Mouse (Mus musculus) macrophage (primary cell): ENCODE data around the gene Glb1l. TPM values are rescaled to one million over a fixed set of nuclear protein-coding genes. Genes with fewer than 3 reads are reported as not detected.

Source experiments
- H3K27ac ChIP-seq: fragments of 350-480 bp; formaldehyde crosslinking; 2 replicates; pipeline ENCODE4 v1.9.0; 2021
- H3K36me3 ChIP-seq: fragments of 350-480 bp; formaldehyde crosslinking; 2 replicates; pipeline ENCODE4 v1.9.0; 2021; ENCODE audit errors: inconsistent target
- H3K4me3 ChIP-seq: fragments of 350-480 bp; formaldehyde crosslinking; 2 replicates; pipeline ENCODE4 v1.9.0; 2021; ENCODE audit errors: inconsistent target
- H3K79me2 ChIP-seq: fragments of 350-480 bp; formaldehyde crosslinking; 2 replicates; pipeline ENCODE4 v1.9.0; 2021; ENCODE audit errors: inconsistent target
- WGBS: methylation state at CpG from one replicate; pipeline ENCODE4 v1.1.7; 2026; ENCODE audit warnings: inconsistent platforms; ENCODE audit not compliant: missing documents; 5-methylcytosine and 5-hydroxymethylcytosine counted together
- polyA plus RNA-seq: library from polyadenylated mRNA; stranded (reverse); fragments of 250-400 nt; gene quantifications from 3 replicates; pipeline ENCODE4 v1.2.4, GENCODE M21; 2018; ENCODE audit warnings: inconsistent platforms

Gene Glb1l
- polyA plus RNA-seq, 1 experiment from 2014 or later: 13.2 TPM

DNA sequence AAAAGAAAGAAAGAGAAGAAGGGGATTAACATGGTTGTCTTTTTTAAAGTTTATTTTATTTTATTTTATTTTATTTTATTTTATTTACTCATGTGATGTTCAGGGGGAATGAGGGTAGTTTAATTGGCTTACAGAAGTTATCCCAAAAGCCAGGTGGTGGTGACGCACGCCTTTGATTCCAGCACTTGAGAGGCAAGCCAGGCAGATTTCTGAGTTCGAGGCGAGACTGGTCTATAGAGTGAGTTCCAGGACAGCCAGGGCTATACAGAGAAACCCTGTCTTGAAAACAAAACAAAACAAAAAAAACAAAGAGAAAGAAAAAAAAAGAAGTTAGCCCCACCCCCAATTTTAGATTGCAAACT lies 50.4 kb downstream of the Glb1l start:
- Histone ChIP-seq H3K79me2 (no peaks in the 10 kb centered on the region), H3K27ac (no peak overlapping the region)
- WGBS: 100% methylated on average over 4 of the region's 4 CpGs

DNA sequence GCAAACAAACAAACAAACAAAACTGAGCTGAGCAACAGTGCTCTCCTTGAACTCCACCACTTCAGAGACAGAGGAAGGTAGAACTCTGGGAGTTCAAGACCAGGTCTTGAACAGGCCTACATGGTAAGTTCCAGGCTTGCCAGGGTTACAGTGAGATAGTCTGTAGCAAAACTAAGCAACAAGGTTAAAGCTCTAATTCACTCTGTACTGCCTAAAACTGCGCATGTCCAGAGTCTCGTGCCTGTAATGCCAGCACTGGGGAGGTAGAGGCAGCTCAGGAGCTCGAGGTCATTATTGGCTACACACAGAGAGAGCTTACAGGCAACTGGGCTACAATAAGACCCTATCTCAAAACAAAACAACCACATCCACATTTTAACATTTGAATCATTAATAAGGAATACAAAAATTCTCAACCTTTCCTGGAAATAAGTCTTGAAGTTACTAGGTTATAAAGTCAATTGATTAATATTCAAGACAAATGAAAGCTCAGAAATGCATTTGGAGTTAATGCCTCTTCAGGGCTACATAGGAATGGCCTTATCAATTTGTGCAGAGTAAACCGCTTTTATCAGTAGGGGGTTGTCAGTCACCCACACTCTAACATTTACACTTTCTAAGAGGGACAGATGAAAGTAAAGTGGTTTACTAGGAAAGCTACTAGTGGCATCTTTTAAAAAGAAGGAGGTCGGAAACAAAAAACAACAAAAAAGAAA lies 50.9 kb downstream of the Glb1l start:
- Histone ChIP-seq H3K79me2 (no peaks in the 10 kb centered on the region), H3K36me3 (no peaks in the 10 kb centered on the region), H3K4me3 (no peak overlapping the region), H3K27ac (no peak overlapping the region)
- WGBS: 97% methylated on average over 5 of the region's 5 CpGs

More for the DNA sequence above, 50.4 kb downstream of the Glb1l start:
- no peaks in the 10 kb centered on the region for H3K36me3 ChIP-seq
- H3K4me3 ChIP-seq: no peak overlapping the region

DNA sequence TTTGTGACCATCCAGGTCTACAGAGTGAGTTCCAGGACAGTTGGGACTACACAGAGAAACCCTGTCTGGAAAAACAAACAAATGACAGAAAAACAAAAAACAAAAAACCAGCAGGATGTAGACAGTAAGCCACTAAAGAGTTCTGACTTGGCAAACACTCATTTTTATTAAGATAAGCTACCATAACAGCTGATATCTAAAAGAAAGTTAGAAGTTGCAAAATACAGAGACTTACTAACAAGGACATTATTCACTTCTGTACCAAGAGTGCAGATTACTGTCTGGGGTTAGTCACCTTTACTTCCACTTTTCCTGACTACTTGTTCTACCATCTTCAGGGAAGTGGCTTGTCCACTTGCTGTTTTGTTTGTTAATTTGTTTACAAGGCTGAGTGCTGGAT lies 51.6 kb downstream of the Glb1l start:
- no peaks in the 10 kb centered on the region for H3K36me3 ChIP-seq
- no peak overlapping the region for H3K4me3 ChIP-seq
- H3K79me2 ChIP-seq: no peaks in the 10 kb centered on the region
- H3K27ac ChIP-seq: no peak overlapping the region

DNA sequence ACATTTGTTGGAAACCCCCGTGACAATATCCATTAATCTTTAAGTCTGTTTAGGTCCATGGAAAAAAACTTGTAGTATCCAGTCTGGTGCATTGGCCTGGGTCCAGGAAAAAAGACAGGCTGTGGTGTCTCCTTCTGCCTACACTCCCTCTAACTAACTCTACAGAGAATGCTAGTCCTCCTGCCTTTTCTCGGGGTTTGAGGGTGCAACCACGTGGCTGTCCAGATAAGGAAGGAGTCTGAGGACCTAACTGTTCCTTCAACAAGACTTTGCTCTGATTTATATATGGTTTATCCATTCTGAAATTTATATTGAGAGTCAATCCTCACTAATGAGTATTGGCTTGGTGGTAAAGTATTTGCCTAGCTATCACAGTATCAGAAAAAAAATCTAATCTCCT lies 54.8 kb downstream of the Glb1l start:
- H3K36me3 ChIP-seq: no peaks in the 10 kb centered on the region
- H3K4me3 ChIP-seq: no peak overlapping the region
- 62% methylated on average over 3 of the region's 3 CpGs for WGBS
- H3K79me2 ChIP-seq: no peaks in the 10 kb centered on the region
- no peak overlapping the region for H3K27ac ChIP-seq

DNA sequence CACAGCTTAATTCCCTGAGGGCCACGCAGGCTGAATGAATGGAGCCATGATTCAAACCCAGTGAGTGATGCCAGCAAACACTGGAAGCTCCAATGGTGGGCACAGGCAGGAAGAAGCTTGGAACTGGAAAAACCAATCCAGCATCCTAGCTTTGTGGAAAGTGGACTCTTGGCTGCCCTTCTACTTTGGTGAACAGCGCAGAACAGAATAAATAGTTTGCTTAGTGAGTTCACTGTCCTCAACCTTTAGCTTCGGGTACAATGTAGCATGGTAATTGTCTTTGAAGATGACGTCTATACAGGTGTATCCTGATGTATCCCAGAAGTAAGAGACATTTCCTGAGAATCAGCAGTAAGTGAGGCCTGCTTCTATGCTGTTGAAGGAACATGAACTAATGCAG lies 61.9 kb downstream of the Glb1l start:
- Histone ChIP-seq H3K27ac (no peak overlapping the region), H3K79me2 (peaks cover 13% of the 10 kb centered on the region), H3K4me3 (no peak overlapping the region), H3K36me3 (peaks cover 45% of the 10 kb centered on the region)
- WGBS: 96% methylated on average over 4 of the region's 4 CpGs

Other genes with a start within 250 kb of the Glb1l start
- gene Nhej1, start 85.6 kb downstream of the Glb1l start, polyA plus RNA-seq: 2.1 to 3.5 TPM (median 2.5 TPM) in 3 replicates
- gene Slc23a3, start 76.9 kb downstream of the Glb1l start, polyA plus RNA-seq: not detected in 3 replicates
- gene Cnppd1, start 68.1 kb downstream of the Glb1l start, polyA plus RNA-seq: 52.3 to 87.8 TPM (median 60.4 TPM) in 3 replicates
- 56.8 to 88.1 TPM (median 67.2 TPM) in 3 replicates for gene Retreg2, start 68.0 kb downstream of the Glb1l start, polyA plus RNA-seq
- gene Zfand2b, start 42.2 kb downstream of the Glb1l start, polyA plus RNA-seq: 16.6 to 24.7 TPM (median 21.2 TPM) in 3 replicates
- 5.1 to 12.7 TPM (median 6.4 TPM) in 3 replicates for gene Abcb6, start 30.4 kb downstream of the Glb1l start, polyA plus RNA-seq
- gene Ankzf1, start 18.7 kb downstream of the Glb1l start, polyA plus RNA-seq: 7.3 to 11.6 TPM (median 9.2 TPM) in 3 replicates
- 9.0 to 21.6 TPM (median 10.2 TPM) in 3 replicates for gene Atg9a, start 18.6 kb downstream of the Glb1l start, polyA plus RNA-seq
- gene Stk16, start within 50 bp of the Glb1l start, polyA plus RNA-seq: 31.1 to 48.8 TPM (median 46.3 TPM) in 3 replicates
- gene Tuba4a, start 9.1 kb upstream of the Glb1l start, polyA plus RNA-seq: 23.4 to 32.3 TPM (median 23.9 TPM) in 3 replicates
- gene A630095N17Rik, start 21.3 kb upstream of the Glb1l start, polyA plus RNA-seq: not detected in 3 replicates
- gene Dnajb2, start 25.6 kb upstream of the Glb1l start, polyA plus RNA-seq: 9.7 to 10.3 TPM (median 10.1 TPM) in 3 replicates
- gene Ptprn, start 53.7 kb upstream of the Glb1l start, polyA plus RNA-seq: 0.04 to 0.26 TPM in 2 of 3 replicates, not detected in the other
- gene Resp18, start 67.6 kb upstream of the Glb1l start, polyA plus RNA-seq: not detected in 3 replicates
- gene Dnpep, start 107.2 kb upstream of the Glb1l start, polyA plus RNA-seq: 28.9 to 35.0 TPM (median 29.8 TPM) in 3 replicates
- gene Des, start 149.5 kb upstream of the Glb1l start, polyA plus RNA-seq: not detected in 3 replicates
- 98.9 to 144 TPM (median 121 TPM) in 3 replicates for gene Speg, start 164.5 kb upstream of the Glb1l start, polyA plus RNA-seq
- 36.3 to 56.6 TPM (median 40.3 TPM) in 3 replicates for gene Gmppa, start 225.1 kb upstream of the Glb1l start, polyA plus RNA-seq
- not detected in 3 replicates for gene Asic4, start 239.6 kb upstream of the Glb1l start, polyA plus RNA-seq